Mouse (Mus musculus) small intestine, adult 2 months (tissue): ENCODE data around the gene Smarcc1.

Experiments used
- CTCF ChIP-seq: fragments of 200-500 bp; IDR thresholded peaks from 2 replicates; pipeline ENCODE4 v1.5.1; 2012; ENCODE audit warnings: low read depth, mild to moderate bottlenecking, control low read depth, inconsistent platforms, low read length, moderate library complexity, mixed read lengths; ENCODE audit not compliant: insufficient replicate concordance, insufficient read length; ENCODE audit errors: extremely low read depth
- POLR2A ChIP-seq: fragments of 200-500 bp; IDR thresholded peaks from 2 replicates; pipeline ENCODE4 v1.6.1; 2012; ENCODE audit warnings: low read depth, mild to moderate bottlenecking, control low read depth, inconsistent platforms, low read length, moderate library complexity

DNA sequence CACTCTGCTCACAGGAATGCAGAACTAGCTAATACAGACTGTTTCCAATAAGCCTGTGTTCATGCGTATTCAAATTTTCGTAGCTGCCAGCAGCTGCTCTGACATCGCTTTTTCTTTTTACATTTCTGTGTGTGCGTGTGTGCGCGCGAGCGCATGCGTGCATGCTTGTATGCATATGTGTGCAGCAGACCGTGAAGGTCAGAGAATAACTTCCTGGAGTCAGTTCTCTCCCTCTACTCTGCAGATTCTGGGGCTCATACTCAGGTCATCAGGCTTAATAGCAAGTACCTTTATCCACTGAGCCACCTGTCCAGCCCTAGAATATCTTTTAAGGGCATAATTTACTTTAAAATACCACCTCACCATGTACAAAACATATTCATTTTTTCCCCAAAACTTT, 150.9 kb downstream of the Smarcc1 start:
- no peak for TF ChIP-seq CTCF
- no peak for TF ChIP-seq POLR2A
